In the genomic region with DNA sequence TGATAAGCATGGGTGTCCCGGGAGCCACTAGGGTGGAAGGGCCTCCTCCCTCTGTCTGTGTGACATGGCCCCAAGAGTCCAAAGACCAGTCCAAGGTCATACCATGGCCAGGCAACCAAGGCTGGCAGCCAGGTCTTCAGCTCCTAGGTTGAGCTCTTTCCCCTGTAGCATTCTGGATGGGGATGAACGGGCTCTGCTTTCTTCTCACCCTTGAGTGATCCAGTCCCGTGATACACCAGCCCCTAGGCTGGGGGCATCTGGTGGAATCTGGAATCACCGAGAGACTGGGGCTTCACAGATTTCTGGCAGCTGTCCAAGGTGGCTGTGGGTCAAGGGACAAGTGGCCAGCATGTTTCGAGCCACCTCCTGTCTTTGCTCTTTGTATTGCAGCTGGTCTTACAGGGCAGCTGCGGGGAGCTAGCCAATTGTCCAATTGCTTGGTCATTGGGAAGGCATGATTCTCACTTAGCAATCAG, we compare ENCODE assay signal across 18 mouse cellular contexts. TPM values are rescaled to one million over a fixed set of nuclear protein-coding genes. Genes with fewer than 3 reads are reported as not detected.
DNase-seq lines count a peak whose midpoint lies in the region; ATAC-seq and TF ChIP-seq lines count a peak whose summit lies in the region.
"Had no signal": no experiment of that assay in that cellular context is flagged by ENCODE, and none has a peak within 500 bp of the region (broad histone marks: within the 10 kb centered on the region; RNA-seq: fewer than 3 reads in every experiment).

No protein-coding gene starts in this region.

- H3K9ac ChIP-seq in intestine, postnatal 0 days (ENCODE audit: low read depth, low read length), result no peak overlapping the region
- no peak overlapping the region for H3K9ac ChIP-seq in intestine, embryonic 16.5 days (ENCODE audit: low read depth, low read length)
- H3K9ac ChIP-seq: forebrain, embryonic 15.5 days; limb, embryonic 12.5 days; midbrain, embryonic 13.5 days had no signal

- intact Hi-C loops in left cerebral cortex, postnatal 25 days (cut with DNase I), result no loop called here

- no peaks in the 10 kb centered on the region for H3K36me3 ChIP-seq in intestine, postnatal 0 days (ENCODE audit: control insufficient read depth, insufficient read depth)
- no peaks in the 10 kb centered on the region for H3K36me3 ChIP-seq in intestine, embryonic 16.5 days (ENCODE audit: control insufficient read depth, insufficient read depth, low read length)
- H3K36me3 ChIP-seq: forebrain, embryonic 15.5 days; hindbrain, embryonic 10.5 days; limb, embryonic 12.5 days; midbrain, embryonic 13.5 days had no signal

- WGBS in intestine, postnatal 0 days, result 54% methylated on average over 6 of the region's 6 CpGs
- WGBS in intestine, embryonic 16.5 days, result 64% methylated on average over 6 of the region's 6 CpGs

- no peaks in the 10 kb centered on the region for H3K27me3 ChIP-seq in intestine, postnatal 0 days (replicated peaks; ENCODE audit: control insufficient read depth, insufficient read depth, low read length)
- H3K27me3 ChIP-seq in intestine, embryonic 16.5 days (replicated peaks; ENCODE audit: control insufficient read depth, insufficient read depth, low read length), result no peaks in the 10 kb centered on the region
- H3K27me3 ChIP-seq: midbrain, embryonic 13.5 days had no signal

- H3K4me2 ChIP-seq in intestine, postnatal 0 days (replicated peaks; ENCODE audit: low read depth), result no peak overlapping the region
- H3K4me2 ChIP-seq in intestine, embryonic 16.5 days (ENCODE audit: low read depth, low read length), result no peak overlapping the region
- H3K4me2 ChIP-seq: forebrain, embryonic 15.5 days; limb, embryonic 12.5 days; midbrain, embryonic 13.5 days had no signal

- no peaks in the 10 kb centered on the region for H3K9me3 ChIP-seq in intestine, postnatal 0 days (ENCODE audit: control insufficient read depth)
- no peaks in the 10 kb centered on the region for H3K9me3 ChIP-seq in intestine, embryonic 16.5 days (ENCODE audit: control insufficient read depth, low read length)
- H3K9me3 ChIP-seq: forebrain, embryonic 15.5 days; hindbrain, embryonic 10.5 days; limb, embryonic 12.5 days; midbrain, embryonic 13.5 days had no signal

- H3K27ac ChIP-seq in intestine, postnatal 0 days (ENCODE audit: low read depth, low read length), result no peak overlapping the region
- H3K27ac ChIP-seq in intestine, embryonic 16.5 days (ENCODE audit: low read length), result no peak overlapping the region
- H3K27ac ChIP-seq: forebrain, embryonic 15.5 days; hindbrain, embryonic 10.5 days; layer of hippocampus, adult 2 months; limb, embryonic 12.5 days; macrophage; midbrain, embryonic 13.5 days had no signal

- no peak overlapping the region for H3K4me3 ChIP-seq in intestine, postnatal 0 days (ENCODE audit: low read depth, low read length)
- H3K4me3 ChIP-seq in intestine, embryonic 16.5 days (ENCODE audit: low read length), result no peak overlapping the region
- H3K4me3 ChIP-seq: forebrain, embryonic 15.5 days; hindbrain, embryonic 10.5 days; layer of hippocampus, adult 2 months; limb, embryonic 12.5 days; midbrain, embryonic 13.5 days had no signal

- no peak for TF ChIP-seq CTCF in intestine, postnatal 0 days (IDR thresholded peaks at IDR 0.05; ENCODE audit: low read depth)

- ATAC-seq in intestine, postnatal 0 days, result peak; percentile 18; the same call in 1 of the 2 replicates
- ATAC-seq in intestine, embryonic 16.5 days, result no peak
- ATAC-seq: forebrain, embryonic 15.5 days; midbrain, embryonic 13.5 days had no signal

- H3K4me1 ChIP-seq in intestine, postnatal 0 days (replicated peaks; ENCODE audit: control insufficient read depth, insufficient read depth, low read length), result no peaks in the 10 kb centered on the region
- H3K4me1 ChIP-seq in intestine, embryonic 16.5 days (ENCODE audit: control insufficient read depth, insufficient read depth, low read length), result peaks cover 3% of the 10 kb centered on the region; the same call in 1 of the 2 replicates
- H3K4me1 ChIP-seq: forebrain, embryonic 15.5 days; limb, embryonic 12.5 days; midbrain, embryonic 13.5 days had no signal

- DNase-seq in urinary bladder, postnatal 25 days (ENCODE audit: low spot score), result peak; percentile 9
- DNase-seq in urinary bladder, postnatal 10 days (ENCODE audit: low spot score), result no peak
- DNase-seq in kidney, postnatal 36 days, result peak; percentile 77 to 89
- no peak for DNase-seq in left cerebral cortex, postnatal 25 days (ENCODE audit: low spot score in 2 of 2)
- DNase-seq in yolk sac, embryonic 10.5 days (ENCODE audit: low spot score), result no peak
- DNase-seq: cerebellum, adult 11-12 months; cerebellum, postnatal 25 days; heart, adult 18-20 months; lung, adult 2 months; thymus, adult 2 months had no signal

RNA-seq across cellular contexts. Expression of a gene that starts 14.4 kb away (rescaled TPM):
- 14.3 and 21.0 TPM in 2 replicates for polyA plus RNA-seq in intestine, postnatal 0 days (2015; fragmentation: Nextera tagmentation; extraction: Ambion mirVana)
- polyA plus RNA-seq in intestine, embryonic 16.5 days (2015; fragmentation: Nextera tagmentation; extraction: Ambion mirVana), result 31.0 and 37.6 TPM in 2 replicates
- total RNA-seq in left cerebral cortex, postnatal 25 days (2021), result 1 to 10 TPM; 3.3 to 4.2 TPM
- polyA plus RNA-seq: macrophage had no signal

Comparison
In these comparisons a context has a peak if more than half of its experiments do, and no peak if none do; other contexts are left out.
1. DNase-seq: peak in urinary bladder, postnatal 25 days (single experiment) and kidney, postnatal 36 days (2 of 2); none in urinary bladder, postnatal 10 days (single experiment), left cerebral cortex, postnatal 25 days (0 of 2) and yolk sac, embryonic 10.5 days (single experiment).